Mouse (Mus musculus) layer of hippocampus, postnatal 25 days (tissue): Measurements from ENCODE around the gene Bri3. TPM values are rescaled to one million over a fixed set of nuclear protein-coding genes. Genes with fewer than 3 reads are reported as not detected.
"Not testable (repeated sequence)": the region's sequence is repeated elsewhere in the genome, so short reads cannot be mapped to it uniquely, and the experiment has no call there.

Source experiments
- DNase-seq, 2 experiments: peaks; one replicate each; pipeline ENCODE4 v3.0.0; 2022; ENCODE audit warnings: mixed read lengths in 2 of 2, low spot score in 1 of 2; ENCODE audit errors: extremely low spot score in 1 of 2
- total RNA-seq, 2 experiments: library from RNA; stranded (reverse); gene quantifications; 2 replicates each; pipeline ENCODE4 v1.2.3; 2021

The Bri3 gene
- total RNA-seq, 2 experiments from 2014 or later, result 69.3 to 70.2 TPM

GRCm38 (mm10) chr5:144352250-144353047, 108.2 kb downstream of the Bri3 start:
- no peak for DNase-seq

- no peak for DNase-seq
Measured at GRCm38 (mm10) chr5:144356776-144357455, 112.7 kb downstream of the Bri3 start.

GRCm38 (mm10) chr5:144357551-144357880, 113.3 kb downstream of the Bri3 start:
- no peak for DNase-seq

- DNase-seq, result peak; percentile 17 to 23
Measured at GRCm38 (mm10) chr5:144357881-144358591, 113.8 kb downstream of the Bri3 start, which contains the start of gene Baiap2l1. Gene Baiap2l1, minus strand, starts transcription at chr5:144358112.

GRCm38 (mm10) chr5:144358592-144358917, 114.3 kb downstream of the Bri3 start:
- DNase-seq, result no peak

- no peak for DNase-seq
Measured at GRCm38 (mm10) chr5:144359886-144360285, 115.6 kb downstream of the Bri3 start.

- DNase-seq, result no peak
Measured at GRCm38 (mm10) chr5:144360346-144360745, 116.1 kb downstream of the Bri3 start.

- DNase-seq, result no peak
Measured at GRCm38 (mm10) chr5:144364680-144365357, 120.6 kb downstream of the Bri3 start.

- not testable (repeated sequence) for DNase-seq
Measured at GRCm38 (mm10) chr5:144366551-144366950, 122.3 kb downstream of the Bri3 start.

GRCm38 (mm10) chr5:144368661-144369205, 124.5 kb downstream of the Bri3 start:
- no peak for DNase-seq

GRCm38 (mm10) chr5:144370986-144371385, 126.7 kb downstream of the Bri3 start:
- no peak for DNase-seq

GRCm38 (mm10) chr5:144372177-144372576, 127.9 kb downstream of the Bri3 start:
- no peak for DNase-seq

GRCm38 (mm10) chr5:144372885-144373284, 128.6 kb downstream of the Bri3 start:
- DNase-seq, result no peak

GRCm38 (mm10) chr5:144379431-144379830, 135.2 kb downstream of the Bri3 start:
- DNase-seq, result no peak

- DNase-seq, result no peak
Measured at GRCm38 (mm10) chr5:144380689-144381088, 136.5 kb downstream of the Bri3 start.

- no peak for DNase-seq
Measured at GRCm38 (mm10) chr5:144381782-144382181, 137.5 kb downstream of the Bri3 start.

- no peak for DNase-seq
Measured at GRCm38 (mm10) chr5:144383936-144384335, 139.7 kb downstream of the Bri3 start.

GRCm38 (mm10) chr5:144387851-144388250, 143.6 kb downstream of the Bri3 start:
- DNase-seq, result peak; percentile 42 to 66

GRCm38 (mm10) chr5:144394142-144394541, 149.9 kb downstream of the Bri3 start:
- no peak for DNase-seq

GRCm38 (mm10) chr5:144397566-144397965, 153.3 kb downstream of the Bri3 start:
- DNase-seq, result no peak
